Mouse (Mus musculus): ENCODE data around the gene Ints7. TPM values are rescaled to one million over a fixed set of nuclear protein-coding genes. Genes with fewer than 3 reads are reported as not detected.
A peak's percentile ranks its signal among the peaks of the same experiment; 100 is the strongest.

Gene Ints7
- polyA plus RNA-seq, 1 experiment, result 9.8 TPM

- Histone ChIP-seq H3K27me3 (ENCODE audit: control insufficient read depth, insufficient read depth, low read length) (no peaks in the 10 kb centered on the region), H3K4me3 (ENCODE audit: low read depth, low read length) (no peak overlapping the region), H3K4me1 (ENCODE audit: control insufficient read depth, insufficient read depth, insufficient read length, low read length) (peaks cover 27% of the 10 kb centered on the region), H3K27ac (ENCODE audit: insufficient read depth, low read depth, low read length) (peak overlapping the region; percentile 58; the same call in 1 of the 2 replicates), H3K36me3 (ENCODE audit: control insufficient read depth, insufficient read depth, low read length) (no peaks in the 10 kb centered on the region)
- TF ChIP-seq POLR2A (IDR thresholded peaks at IDR 0.05; ENCODE audit: low read depth, low read length) (peak; percentile 51; the same call in 1 of the 2 replicates), CTCF (IDR thresholded peaks at IDR 0.05; ENCODE audit: extremely low read depth, insufficient read length, insufficient replicate concordance, low read depth, low read length) (no peak)
- WGBS, result 30% methylated on average over 8 of the region's 8 CpGs
Measured at GRCm38 (mm10) chr1:191661019-191661796, 85.8 kb downstream of the Ints7 start.

- 13% methylated on average over 9 of the region's 9 CpGs for WGBS
- peak overlapping the region; percentile 25; the same call in 1 of the 2 replicates for H3K27ac ChIP-seq (ENCODE audit: insufficient read depth, low read depth, low read length)
- H3K4me3 ChIP-seq (ENCODE audit: low read depth, low read length), result no peak overlapping the region
- H3K27me3 ChIP-seq (ENCODE audit: control insufficient read depth, insufficient read depth, low read length), result no peaks in the 10 kb centered on the region
- H3K4me1 ChIP-seq (ENCODE audit: control insufficient read depth, insufficient read depth, insufficient read length, low read length), result peaks cover 27% of the 10 kb centered on the region
- TF ChIP-seq CTCF (IDR thresholded peaks at IDR 0.05; ENCODE audit: extremely low read depth, insufficient read length, insufficient replicate concordance, low read depth, low read length), result no peak
- TF ChIP-seq POLR2A (IDR thresholded peaks at IDR 0.05; ENCODE audit: low read depth, low read length), result no peak
- no peaks in the 10 kb centered on the region for H3K36me3 ChIP-seq (ENCODE audit: control insufficient read depth, insufficient read depth, low read length)
Measured at GRCm38 (mm10) chr1:191662178-191662898, 86.9 kb downstream of the Ints7 start.

GRCm38 (mm10) chr1:191662899-191663500, 87.6 kb downstream of the Ints7 start:
- Histone ChIP-seq H3K27ac (ENCODE audit: insufficient read depth, low read depth, low read length) (no peak overlapping the region), H3K27me3 (ENCODE audit: control insufficient read depth, insufficient read depth, low read length) (no peaks in the 10 kb centered on the region), H3K36me3 (ENCODE audit: control insufficient read depth, insufficient read depth, low read length) (no peaks in the 10 kb centered on the region), H3K4me3 (ENCODE audit: low read depth, low read length) (no peak overlapping the region), H3K4me1 (ENCODE audit: control insufficient read depth, insufficient read depth, insufficient read length, low read length) (peaks cover 27% of the 10 kb centered on the region)
- 22% methylated on average over 8 of the region's 8 CpGs for WGBS
- TF ChIP-seq POLR2A (IDR thresholded peaks at IDR 0.05; ENCODE audit: low read depth, low read length) (no peak), CTCF (IDR thresholded peaks at IDR 0.05; ENCODE audit: extremely low read depth, insufficient read length, insufficient replicate concordance, low read depth, low read length) (no peak)

GRCm38 (mm10) chr1:191663603-191664002, 88.2 kb downstream of the Ints7 start:
- WGBS, result 43% methylated on average over 6 of the region's 6 CpGs

GRCm38 (mm10) chr1:191666351-191666750, 90.9 kb downstream of the Ints7 start:
- Histone ChIP-seq H3K27ac (ENCODE audit: insufficient read depth, low read depth, low read length) (no peak overlapping the region), H3K36me3 (ENCODE audit: control insufficient read depth, insufficient read depth, low read length) (no peaks in the 10 kb centered on the region), H3K4me1 (ENCODE audit: control insufficient read depth, insufficient read depth, insufficient read length, low read length) (peaks cover 12% of the 10 kb centered on the region), H3K4me3 (ENCODE audit: low read depth, low read length) (no peak overlapping the region), H3K27me3 (ENCODE audit: control insufficient read depth, insufficient read depth, low read length) (no peaks in the 10 kb centered on the region)
- 88% methylated on average over 11 of the region's 11 CpGs for WGBS
- TF ChIP-seq POLR2A (IDR thresholded peaks at IDR 0.05; ENCODE audit: low read depth, low read length) (no peak), CTCF (IDR thresholded peaks at IDR 0.05; ENCODE audit: extremely low read depth, insufficient read length, insufficient replicate concordance, low read depth, low read length) (no peak)

More at GRCm38 (mm10) chr1:191663603-191664002, 88.2 kb downstream of the Ints7 start:
- H3K36me3 ChIP-seq (ENCODE audit: control insufficient read depth, insufficient read depth, low read length), result no peaks in the 10 kb centered on the region
- H3K27me3 ChIP-seq (ENCODE audit: control insufficient read depth, insufficient read depth, low read length), result no peaks in the 10 kb centered on the region
- H3K4me1 ChIP-seq (ENCODE audit: control insufficient read depth, insufficient read depth, insufficient read length, low read length), result peaks cover 27% of the 10 kb centered on the region
- H3K27ac ChIP-seq (ENCODE audit: insufficient read depth, low read depth, low read length), result no peak overlapping the region
- H3K4me3 ChIP-seq (ENCODE audit: low read depth, low read length), result no peak overlapping the region
- TF ChIP-seq POLR2A (IDR thresholded peaks at IDR 0.05; ENCODE audit: low read depth, low read length) (no peak), CTCF (IDR thresholded peaks at IDR 0.05; ENCODE audit: extremely low read depth, insufficient read length, insufficient replicate concordance, low read depth, low read length) (no peak)

- Histone ChIP-seq H3K27ac (ENCODE audit: insufficient read depth, low read depth, low read length) (no peak overlapping the region), H3K4me1 (ENCODE audit: control insufficient read depth, insufficient read depth, insufficient read length, low read length) (no peaks in the 10 kb centered on the region)
- 82% methylated on average over 9 of the region's 9 CpGs for WGBS
Measured at GRCm38 (mm10) chr1:191668030-191668429, 92.6 kb downstream of the Ints7 start.

More at GRCm38 (mm10) chr1:191668030-191668429, 92.6 kb downstream of the Ints7 start:
- Histone ChIP-seq H3K4me3 (ENCODE audit: low read depth, low read length) (no peak overlapping the region), H3K36me3 (ENCODE audit: control insufficient read depth, insufficient read depth, low read length) (no peaks in the 10 kb centered on the region), H3K27me3 (ENCODE audit: control insufficient read depth, insufficient read depth, low read length) (no peaks in the 10 kb centered on the region)
- no peak for TF ChIP-seq POLR2A (IDR thresholded peaks at IDR 0.05; ENCODE audit: low read depth, low read length)
- no peak for TF ChIP-seq CTCF (IDR thresholded peaks at IDR 0.05; ENCODE audit: extremely low read depth, insufficient read length, insufficient replicate concordance, low read depth, low read length)

Other genes with a start within 250 kb of the Ints7 start
- gene Tmem206, start 249.7 kb upstream of the Ints7 start, polyA plus RNA-seq (2012; rRNA removed), result 2.2 and 2.7 TPM in 2 replicates
- gene Ppp2r5a, start 172.4 kb upstream of the Ints7 start, polyA plus RNA-seq (2012; rRNA removed), result 18.5 and 46.6 TPM in 2 replicates
- gene Dtl, start 92 bp upstream of the Ints7 start, polyA plus RNA-seq (2012; rRNA removed), result 0.51 and 0.80 TPM in 2 replicates
- gene Lpgat1, start 142.2 kb downstream of the Ints7 start, polyA plus RNA-seq (2012; rRNA removed), result 17.5 and 20.1 TPM in 2 replicates
- 1.7 and 5.5 TPM in 2 replicates for gene Nek2, start 245.8 kb downstream of the Ints7 start, polyA plus RNA-seq (2012; rRNA removed)

Measured in small intestine, adult 2 months (tissue).